Mouse (Mus musculus): ENCODE data around the gene Taf1.

- TF ChIP-seq POLR2A (IDR thresholded peaks at IDR 0.05; ENCODE audit: control insufficient read depth, low read depth, low read length), result no peak
- TF ChIP-seq CTCF (IDR thresholded peaks at IDR 0.05; ENCODE audit: control insufficient read depth, insufficient read depth, insufficient replicate concordance, low read depth, low read length), result no peak
These were observed 83.6 kb downstream of the Taf1 start for GRCm38 (mm10) chrX:101616183-101616582.
